Mouse (Mus musculus) myocyte (in vitro differentiated cells): ENCODE measurements at regions not wholly inside any gene's neighbourhood (a gene's known extent, or its start where the extent isn't known, plus 50 kb on each side); places are given as distances from the start of the nearest gene placed in this dataset.

Experiments
- H3K27me3 ChIP-seq: one replicate; pipeline ENCODE4 v1.6.1; 2011; ENCODE audit not compliant: control insufficient read depth, insufficient read depth, insufficient read length
- H3K36me3 ChIP-seq: one replicate; pipeline ENCODE4 v1.6.1; 2011; ENCODE audit not compliant: control insufficient read depth, insufficient read depth
- H3K4me2 ChIP-seq: one replicate; pipeline ENCODE4 v1.6.1; 2011; ENCODE audit warnings: low read depth, control low read depth
- H3K4me3 ChIP-seq: one replicate; pipeline ENCODE4 v1.5.1; 2011; ENCODE audit warnings: mild to moderate bottlenecking, control low read depth, moderate library complexity
- H3K79me2 ChIP-seq: one replicate; pipeline ENCODE4 v1.6.1; 2011; ENCODE audit not compliant: control insufficient read depth, insufficient read depth
- H3ac ChIP-seq: one replicate; pipeline ENCODE4 v1.6.1; 2011; ENCODE audit not compliant: control insufficient read depth, insufficient read length
- CEBPB ChIP-seq: IDR thresholded peaks from 2 replicates; pipeline ENCODE4 v1.6.1; 2011; ENCODE audit warnings: mild to moderate bottlenecking, moderate library complexity; ENCODE audit not compliant: poor library complexity, insufficient read depth, severe bottlenecking
- E2F4 ChIP-seq: IDR thresholded peaks from one replicate; pipeline ENCODE4 v1.6.1; 2011; ENCODE audit warnings: mild to moderate bottlenecking, control low read depth, moderate library complexity; ENCODE audit not compliant: insufficient read depth
- MAX ChIP-seq: IDR thresholded peaks from one replicate; pipeline ENCODE4 v1.6.1; 2011; ENCODE audit warnings: low read depth, mild to moderate bottlenecking, control low read depth
- MYOD1 ChIP-seq, 3 experiments: IDR thresholded peaks; one replicate each; pipeline ENCODE4 v1.6.1; 2011; ENCODE audit warnings: control low read depth in 2 of 3, low read depth in 2 of 3, mild to moderate bottlenecking in 2 of 3, moderate library complexity in 1 of 3; ENCODE audit not compliant: insufficient read length in 2 of 3, control insufficient read depth in 1 of 3
- MYOG ChIP-seq, 3 experiments: IDR thresholded peaks; one replicate each; pipeline ENCODE4 v1.6.1; 2011; ENCODE audit warnings: control low read depth in 2 of 3, low read depth in 2 of 3, mild to moderate bottlenecking in 2 of 3; ENCODE audit not compliant: insufficient read length in 2 of 3, control insufficient read depth in 1 of 3, insufficient read depth in 1 of 3
- POLR2A ChIP-seq: IDR thresholded peaks from one replicate; pipeline ENCODE4 v1.6.1; 2011; ENCODE audit warnings: low read depth, mild to moderate bottlenecking, control low read depth, moderate library complexity; ENCODE audit not compliant: insufficient read length
- POLR2AphosphoS2 ChIP-seq: IDR thresholded peaks from one replicate; pipeline ENCODE4 v1.6.1; 2011; ENCODE audit warnings: low read depth, control low read depth; ENCODE audit not compliant: insufficient read length
- REST ChIP-seq: IDR thresholded peaks from one replicate; pipeline ENCODE4 v1.6.1; 2011; ENCODE audit warnings: mild to moderate bottlenecking, control low read depth, moderate library complexity; ENCODE audit not compliant: insufficient read depth, insufficient read length
- SRF ChIP-seq: IDR thresholded peaks from one replicate; pipeline ENCODE4 v1.6.1; 2011; ENCODE audit warnings: low read depth; ENCODE audit not compliant: control insufficient read depth, insufficient read length
- TCF12 ChIP-seq: IDR thresholded peaks from one replicate; pipeline ENCODE4 v1.6.1; 2011; ENCODE audit warnings: mild to moderate bottlenecking, control low read depth; ENCODE audit not compliant: poor library complexity, insufficient read depth, severe bottlenecking
- TCF3 ChIP-seq: IDR thresholded peaks from one replicate; pipeline ENCODE4 v1.6.1; 2011; ENCODE audit warnings: low read depth, control low read depth; ENCODE audit not compliant: insufficient read length
- USF1 ChIP-seq: IDR thresholded peaks from one replicate; pipeline ENCODE4 v1.6.1; 2011; ENCODE audit warnings: low read depth, mild to moderate bottlenecking, control low read depth, moderate library complexity

GRCm38 (mm10) chr10:14213536-14213935 is 247.7 kb downstream of the Hivep2 start:
- Histone ChIP-seq H3ac (no peak overlapping the region), H3K4me3 (no peak overlapping the region), H3K4me2 (no peak overlapping the region), H3K27me3 (no peaks in the 10 kb centered on the region), H3K79me2 (no peaks in the 10 kb centered on the region), H3K36me3 (no peaks in the 10 kb centered on the region)
- TF ChIP-seq E2F4 (no peak), REST (no peak), MYOG (IDR thresholded peaks at IDR 0.05; ENCODE audit: control insufficient read depth in 1 of 3, insufficient read depth in 1 of 3, insufficient read length in 2 of 3, low read depth in 2 of 3) (no peak), SRF (no peak), CEBPB (no peak), MAX (no peak), TCF3 (no peak), POLR2A (no peak), MYOD1 (IDR thresholded peaks at IDR 0.05; ENCODE audit: control insufficient read depth in 1 of 3, insufficient read length in 2 of 3, low read depth in 2 of 3) (no peak), TCF12 (no peak), POLR2AphosphoS2 (no peak), USF1 (no peak)

- H3ac ChIP-seq: no peak overlapping the region
- H3K4me3 ChIP-seq: no peak overlapping the region
- no peak for TF ChIP-seq TCF12
- no peak for TF ChIP-seq USF1
- no peak for TF ChIP-seq CEBPB
- no peak for TF ChIP-seq MAX
- no peak for TF ChIP-seq TCF3
- TF ChIP-seq MYOD1 (IDR thresholded peaks at IDR 0.05; ENCODE audit: control insufficient read depth in 1 of 3, insufficient read length in 2 of 3, low read depth in 2 of 3): no peak
- no peak for TF ChIP-seq POLR2AphosphoS2
- no peak for TF ChIP-seq E2F4
- TF ChIP-seq POLR2A: no peak
- TF ChIP-seq SRF: no peak
- no peak for TF ChIP-seq MYOG (IDR thresholded peaks at IDR 0.05; ENCODE audit: control insufficient read depth in 1 of 3, insufficient read depth in 1 of 3, insufficient read length in 2 of 3, low read depth in 2 of 3)
- TF ChIP-seq REST: no peak
- H3K36me3 ChIP-seq: no peaks in the 10 kb centered on the region
- H3K27me3 ChIP-seq: no peaks in the 10 kb centered on the region
- no peak overlapping the region for H3K4me2 ChIP-seq
- no peaks in the 10 kb centered on the region for H3K79me2 ChIP-seq
Observed at GRCm38 (mm10) chr10:14211926-14212325, 246.1 kb downstream of the Hivep2 start.

- TF ChIP-seq MYOD1 (IDR thresholded peaks at IDR 0.05; ENCODE audit: control insufficient read depth in 1 of 3, insufficient read length in 2 of 3, low read depth in 2 of 3) (no peak), CEBPB (no peak), MAX (no peak), TCF12 (no peak), E2F4 (no peak), USF1 (no peak), TCF3 (no peak), MYOG (IDR thresholded peaks at IDR 0.05; ENCODE audit: control insufficient read depth in 1 of 3, insufficient read depth in 1 of 3, insufficient read length in 2 of 3, low read depth in 2 of 3) (no peak), REST (no peak), POLR2A (no peak), POLR2AphosphoS2 (no peak), SRF (no peak)
- H3ac ChIP-seq: no peak overlapping the region
- H3K4me2 ChIP-seq: no peak overlapping the region
- no peak overlapping the region for H3K4me3 ChIP-seq
- H3K79me2 ChIP-seq: no peaks in the 10 kb centered on the region
- no peaks in the 10 kb centered on the region for H3K36me3 ChIP-seq
- H3K27me3 ChIP-seq: no peaks in the 10 kb centered on the region
Observed at GRCm38 (mm10) chr10:14211481-14211880, 245.6 kb downstream of the Hivep2 start.

GRCm38 (mm10) chr10:14210445-14210844 is 244.6 kb downstream of the Hivep2 start:
- H3K4me2 ChIP-seq: no peak overlapping the region
- no peaks in the 10 kb centered on the region for H3K79me2 ChIP-seq
- H3K36me3 ChIP-seq: no peaks in the 10 kb centered on the region
- TF ChIP-seq CEBPB (no peak), TCF3 (no peak), TCF12 (no peak), POLR2AphosphoS2 (no peak)
- H3K27me3 ChIP-seq: no peaks in the 10 kb centered on the region
- H3K4me3 ChIP-seq: no peak overlapping the region
- no peak overlapping the region for H3ac ChIP-seq

- Histone ChIP-seq H3K79me2 (no peaks in the 10 kb centered on the region), H3K4me2 (no peak overlapping the region), H3K4me3 (no peak overlapping the region), H3K36me3 (no peaks in the 10 kb centered on the region), H3K27me3 (no peaks in the 10 kb centered on the region), H3ac (no peak overlapping the region)
- TF ChIP-seq TCF12 (no peak), CEBPB (no peak), MYOG (IDR thresholded peaks at IDR 0.05; ENCODE audit: control insufficient read depth in 1 of 3, insufficient read depth in 1 of 3, insufficient read length in 2 of 3, low read depth in 2 of 3) (no peak), MAX (no peak), E2F4 (no peak), POLR2AphosphoS2 (no peak), USF1 (no peak), POLR2A (no peak), TCF3 (no peak)
Observed at GRCm38 (mm10) chr10:14210045-14210444, 244.2 kb downstream of the Hivep2 start.
